Mouse (Mus musculus) NIH3T3 (cell line): ENCODE data around the gene Kcnv2.

ENCODE experiments used
- DNase-seq: peaks from one replicate; pipeline ENCODE4 v3.0.0-alpha.2; 2012; ENCODE audit warnings: low read depth

Gene Kcnv2

GRCm38 (mm10) chr19:27322281-27322680, at the start of gene Kcnv2:
Gene Kcnv2 (plus strand): TSS chr19:27322588.
- no peak for DNase-seq

- DNase-seq: no peak
Observed at GRCm38 (mm10) chr19:27273385-27273784, 49.0 kb upstream of the Kcnv2 start.

- DNase-seq: peak; percentile 60
Observed at GRCm38 (mm10) chr19:27274382-27274781, 48.0 kb upstream of the Kcnv2 start.

- no peak for DNase-seq
Observed at GRCm38 (mm10) chr19:27279174-27279573, 43.2 kb upstream of the Kcnv2 start.

GRCm38 (mm10) chr19:27310039-27310438, 12.3 kb upstream of the Kcnv2 start:
- no peak for DNase-seq

GRCm38 (mm10) chr19:27311311-27311710, 11.1 kb upstream of the Kcnv2 start:
- no peak for DNase-seq

- DNase-seq: no peak
Observed at GRCm38 (mm10) chr19:27312266-27313079, 9.9 kb upstream of the Kcnv2 start.

- no peak for DNase-seq
Observed at GRCm38 (mm10) chr19:27313080-27313413, 9.3 kb upstream of the Kcnv2 start.

- no peak for DNase-seq
Observed at GRCm38 (mm10) chr19:27316313-27317258, 5.8 kb upstream of the Kcnv2 start.

GRCm38 (mm10) chr19:27317337-27317736, 5.1 kb upstream of the Kcnv2 start:
- DNase-seq: no peak

- DNase-seq: no peak
Observed at GRCm38 (mm10) chr19:27322911-27323627, 681 bp downstream of the Kcnv2 start.

- DNase-seq: no peak
Observed at GRCm38 (mm10) chr19:27325558-27325957, 3.2 kb downstream of the Kcnv2 start.

- DNase-seq: no peak
Observed at GRCm38 (mm10) chr19:27327569-27327968, 5.2 kb downstream of the Kcnv2 start.

- DNase-seq: peak; percentile 57
Observed at GRCm38 (mm10) chr19:27328166-27328565, 5.8 kb downstream of the Kcnv2 start.

GRCm38 (mm10) chr19:27328644-27329043, 6.3 kb downstream of the Kcnv2 start:
- peak; percentile 76 for DNase-seq

GRCm38 (mm10) chr19:27332207-27332794, 9.9 kb downstream of the Kcnv2 start:
- DNase-seq: peak; percentile 35

- peak; percentile 73 for DNase-seq
Observed at GRCm38 (mm10) chr19:27336126-27336917, 13.9 kb downstream of the Kcnv2 start.

- peak; percentile 30 for DNase-seq
Observed at GRCm38 (mm10) chr19:27346501-27346900, 24.1 kb downstream of the Kcnv2 start.

- peak; percentile 95 for DNase-seq
Observed at GRCm38 (mm10) chr19:27351700-27352099, 29.3 kb downstream of the Kcnv2 start.

- DNase-seq: peak; percentile 30
Observed at GRCm38 (mm10) chr19:27360381-27360780, 38.0 kb downstream of the Kcnv2 start.

- peak; percentile 25 for DNase-seq
Observed at GRCm38 (mm10) chr19:27363891-27364290, 41.5 kb downstream of the Kcnv2 start.
